Mouse (Mus musculus) kidney, postnatal 4 days (tissue): Measurements from ENCODE around the gene Ccdc167.
A peak's percentile ranks its signal among the peaks of the same experiment; 100 is the strongest.
"Not testable (repeated sequence)": the region's sequence is repeated elsewhere in the genome, so short reads cannot be mapped to it uniquely, and the experiment has no call there.

ENCODE experiments used
- DNase-seq, 2 experiments: peaks; one replicate each; pipeline ENCODE4 v3.0.0; 2021; ENCODE audit warnings: mixed read lengths in 2 of 2

Ccdc167 gene

DNA sequence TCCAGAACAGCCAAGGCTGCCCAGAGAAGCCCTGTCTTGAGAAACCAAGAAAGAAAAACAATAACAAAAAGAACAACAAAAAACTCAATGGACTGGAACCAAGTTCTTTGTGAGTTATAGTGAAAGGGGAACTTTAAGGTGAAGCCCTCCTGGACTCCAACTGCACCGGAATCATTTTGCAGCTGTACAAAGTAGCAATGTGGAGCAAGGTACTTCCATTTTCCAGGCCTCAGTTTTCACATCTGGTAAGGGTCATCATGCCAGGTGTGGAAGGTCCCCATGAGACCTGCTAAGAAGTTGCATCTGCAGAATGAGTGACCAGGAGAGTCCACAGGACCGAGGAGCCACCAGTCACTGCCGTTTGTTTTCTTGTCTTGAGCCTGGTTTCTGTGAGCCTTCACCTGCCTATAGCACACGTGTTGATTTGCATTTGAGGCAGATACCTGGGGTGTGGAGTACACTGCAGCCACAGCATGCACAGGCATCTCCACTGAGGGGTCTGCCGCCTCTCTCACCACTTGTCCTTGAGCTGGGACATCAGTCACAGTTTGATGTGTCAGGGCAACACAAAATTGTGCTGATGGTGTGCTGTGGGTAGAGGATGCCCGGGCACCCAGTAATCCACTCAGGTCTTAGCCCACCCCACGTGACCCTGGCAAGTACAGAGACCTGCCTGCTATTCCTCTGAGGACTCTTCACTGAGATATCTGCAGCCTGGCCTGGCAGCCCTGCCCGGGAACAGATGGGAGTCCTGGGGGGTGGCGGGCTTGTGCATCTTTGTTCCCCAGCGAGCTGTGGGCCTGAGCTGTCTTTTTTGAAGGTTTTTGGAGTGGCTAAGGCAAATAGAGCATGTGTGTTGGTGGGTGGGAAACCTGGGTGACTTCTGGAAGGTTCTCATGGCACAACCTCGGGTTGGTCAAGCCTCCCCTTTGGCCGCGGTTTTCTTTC lies 3.1 kb upstream of the Ccdc167 start:
- DNase-seq: no peak

DNA sequence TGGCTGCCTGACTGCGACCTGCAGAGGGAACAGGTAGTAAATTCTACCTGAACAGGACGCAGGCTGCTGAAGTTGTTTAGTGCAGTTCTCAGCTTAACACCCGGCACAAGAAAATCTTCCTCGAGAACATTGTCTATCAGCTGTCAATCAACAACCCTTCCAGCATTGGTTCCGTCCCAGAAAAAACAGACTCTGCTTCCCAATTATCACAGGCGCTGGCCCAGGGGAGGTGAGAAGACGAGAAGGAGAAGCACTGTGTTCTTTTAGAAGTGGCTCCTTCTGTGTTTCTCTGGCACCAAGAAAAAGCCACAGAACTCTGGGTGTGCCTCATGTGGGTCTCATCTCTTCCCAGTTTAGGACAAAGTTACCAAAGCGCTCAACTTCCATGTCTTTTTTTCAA lies 1.8 kb upstream of the Ccdc167 start:
- DNase-seq: no peak

DNA sequence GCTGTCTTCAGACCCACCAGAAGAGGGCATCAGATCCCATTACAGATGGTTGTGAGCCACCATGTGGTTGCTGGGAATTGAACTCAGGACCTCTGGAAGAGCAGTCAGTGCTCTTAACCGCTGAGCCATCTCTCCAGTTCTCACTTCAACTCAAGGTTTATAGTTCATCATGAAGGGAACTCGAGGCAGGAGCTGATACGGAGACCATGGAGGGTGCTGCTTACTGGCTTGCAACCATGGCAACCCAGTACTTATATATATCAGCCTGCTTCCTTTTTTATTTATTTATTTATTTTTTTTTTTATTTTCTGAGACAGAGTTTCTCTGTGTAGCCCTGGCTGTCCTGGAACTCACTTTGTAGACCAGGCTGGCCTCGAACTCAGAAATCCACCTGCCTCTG lies 3.1 kb downstream of the Ccdc167 start:
- DNase-seq: not testable (repeated sequence)

DNA sequence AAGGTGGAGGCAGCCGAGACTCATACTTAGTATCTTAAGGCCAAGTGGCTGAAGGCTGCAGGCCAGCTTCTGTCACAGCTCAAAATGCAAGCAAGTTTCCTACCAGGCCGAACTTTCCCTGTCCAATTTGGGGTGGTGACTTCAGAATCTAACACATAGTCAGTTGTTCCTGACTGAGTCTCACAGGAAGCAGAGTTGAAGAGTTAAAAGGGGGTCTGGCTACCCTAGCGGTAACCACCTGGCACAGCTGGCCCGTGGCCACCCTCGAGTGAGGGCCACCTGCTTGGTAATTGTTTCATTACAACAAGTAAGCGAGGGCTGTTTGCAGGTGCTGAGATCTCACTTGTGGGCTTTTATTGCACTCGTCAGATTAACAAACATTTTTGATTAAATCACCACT lies 4.3 kb downstream of the Ccdc167 start:
- peak in 1 of 2 experiments; percentile 39 for DNase-seq

DNA sequence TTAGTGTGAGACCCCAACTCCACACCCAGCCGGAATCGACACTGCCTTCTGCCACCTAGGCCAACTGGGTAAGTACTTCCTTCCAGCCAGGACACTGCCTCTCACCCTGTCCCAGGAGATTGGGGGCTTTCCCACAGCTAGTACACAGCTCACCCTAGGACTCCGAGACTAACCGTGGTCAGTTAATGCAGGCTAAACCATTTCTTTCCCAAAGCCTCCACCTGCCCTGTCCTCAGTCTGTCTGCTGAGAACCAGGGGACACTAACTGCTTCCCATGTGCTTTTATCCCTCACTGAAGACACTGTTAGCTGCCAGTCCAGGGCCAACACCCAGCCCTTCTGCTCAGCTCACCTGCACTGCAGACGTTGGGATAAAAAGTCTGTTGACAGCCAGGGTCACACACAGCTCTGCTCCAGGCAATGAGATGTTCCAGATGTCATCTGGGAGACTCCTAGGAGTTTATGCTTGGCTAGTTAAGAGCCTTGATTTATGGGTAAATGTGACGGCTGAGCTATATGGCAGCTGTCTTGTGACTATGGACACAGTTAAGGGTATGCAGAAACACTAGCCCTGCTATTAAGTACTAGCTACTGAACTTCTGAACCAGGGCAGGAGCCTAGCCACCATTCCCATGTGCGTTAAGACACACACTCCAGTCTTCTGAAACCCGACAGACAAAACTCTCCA lies 5.0 kb downstream of the Ccdc167 start:
- no peak for DNase-seq

DNA sequence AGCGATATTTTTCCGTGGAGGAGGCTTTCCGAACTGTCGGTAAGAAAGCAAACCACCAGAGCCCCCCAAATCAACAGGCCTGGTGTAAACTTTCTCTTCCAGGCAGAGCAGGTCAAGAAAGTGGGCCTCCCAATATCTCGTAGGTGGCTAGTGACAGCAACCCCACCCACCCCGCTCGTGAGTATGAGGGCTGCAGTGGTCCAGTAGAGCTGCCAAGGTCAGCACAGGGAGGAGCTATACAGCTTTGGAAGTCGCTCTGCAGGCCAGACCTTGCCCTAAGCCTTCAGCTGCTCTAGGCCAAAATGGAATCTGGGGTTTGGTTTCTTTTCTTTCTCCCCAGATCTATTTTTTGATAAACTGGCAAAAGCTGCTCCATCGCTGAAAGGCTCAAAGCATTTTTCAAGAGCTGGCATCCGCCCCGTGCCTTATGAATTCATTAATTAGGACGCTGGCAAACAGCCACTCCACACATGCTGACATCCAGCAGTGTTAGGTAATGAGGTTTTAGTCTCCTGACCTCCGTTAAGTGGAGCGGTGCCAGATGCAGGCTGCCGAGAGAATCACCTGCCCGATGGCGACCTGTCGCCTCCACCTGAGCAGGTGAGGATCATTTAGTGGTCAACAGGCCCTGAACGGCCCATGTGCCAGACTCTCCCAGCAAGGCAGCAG lies 5.6 kb downstream of the Ccdc167 start:
- peak; percentile 61 to 72 for DNase-seq

DNA sequence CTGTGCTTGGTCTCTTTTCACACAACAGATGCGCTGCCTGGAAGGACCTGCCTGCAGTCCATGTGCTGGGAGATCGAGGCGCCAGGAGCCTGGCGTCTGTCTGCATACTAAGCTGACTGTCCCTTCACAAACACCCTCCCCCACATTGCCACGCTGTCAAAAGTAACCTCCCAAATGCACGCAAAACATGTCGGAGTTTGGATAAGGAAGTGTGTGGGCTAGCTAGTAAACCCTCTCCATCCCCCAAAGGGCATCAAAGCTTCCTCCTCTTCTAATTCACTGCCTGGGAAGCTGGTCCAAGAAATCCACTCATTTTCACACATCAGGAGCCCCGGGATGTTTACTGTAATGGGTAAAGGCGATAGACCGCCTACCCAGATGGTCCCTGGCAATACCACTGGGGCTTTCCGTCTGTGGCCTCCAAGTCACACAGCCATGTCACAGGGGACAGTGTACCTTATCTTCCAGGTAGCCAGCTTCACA lies 6.2 kb downstream of the Ccdc167 start:
- peak in 1 of 2 experiments; percentile 31 for DNase-seq

DNA sequence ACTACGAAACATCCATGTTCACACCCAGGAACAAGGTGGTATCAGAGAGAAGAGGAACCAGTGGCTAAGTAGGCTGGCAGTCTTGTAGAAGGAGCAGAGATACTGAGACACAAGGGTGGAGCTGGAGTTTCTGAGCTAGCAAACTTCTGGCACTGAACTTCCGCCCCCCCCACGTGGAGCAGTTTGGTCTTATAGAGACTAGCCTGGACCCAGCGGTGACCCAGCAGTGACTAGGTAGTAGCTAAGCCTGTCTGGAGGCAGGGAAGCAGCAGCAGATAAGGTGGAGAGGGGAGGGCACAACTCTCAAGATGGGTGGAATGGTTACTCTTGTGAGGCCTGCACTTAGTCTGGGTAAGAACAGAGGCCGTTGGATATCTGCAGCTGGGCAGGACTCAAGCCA lies 8.1 kb downstream of the Ccdc167 start:
- DNase-seq: no peak

DNA sequence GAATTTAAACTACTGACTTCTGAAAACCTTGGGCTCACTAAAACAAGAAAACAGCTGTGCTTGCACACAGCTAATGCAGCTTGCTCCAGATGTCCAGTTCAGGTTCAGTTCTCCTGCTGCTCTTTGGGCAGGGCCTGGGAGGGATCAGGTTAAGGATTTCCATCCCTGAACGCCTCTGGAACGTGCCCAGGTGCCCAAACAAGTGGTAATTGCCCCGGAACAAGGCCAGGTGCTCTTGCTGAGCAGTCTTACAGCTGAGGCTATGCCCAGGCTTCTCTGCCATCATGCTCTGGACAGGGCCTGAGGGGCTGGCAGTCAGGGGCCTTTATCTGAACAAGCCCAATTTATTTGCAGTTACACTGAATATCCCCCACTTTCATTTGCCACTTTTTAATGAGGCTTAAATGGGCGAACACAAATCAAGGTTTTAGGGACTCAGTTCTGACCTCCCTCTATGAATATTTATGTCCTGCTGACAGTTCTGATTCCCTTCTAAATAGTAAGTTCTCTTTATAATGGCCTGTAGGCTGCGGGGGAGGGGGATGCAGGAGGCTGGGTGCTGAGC lies 9.8 kb downstream of the Ccdc167 start:
- DNase-seq: peak in 1 of 2 experiments; percentile 46

DNA sequence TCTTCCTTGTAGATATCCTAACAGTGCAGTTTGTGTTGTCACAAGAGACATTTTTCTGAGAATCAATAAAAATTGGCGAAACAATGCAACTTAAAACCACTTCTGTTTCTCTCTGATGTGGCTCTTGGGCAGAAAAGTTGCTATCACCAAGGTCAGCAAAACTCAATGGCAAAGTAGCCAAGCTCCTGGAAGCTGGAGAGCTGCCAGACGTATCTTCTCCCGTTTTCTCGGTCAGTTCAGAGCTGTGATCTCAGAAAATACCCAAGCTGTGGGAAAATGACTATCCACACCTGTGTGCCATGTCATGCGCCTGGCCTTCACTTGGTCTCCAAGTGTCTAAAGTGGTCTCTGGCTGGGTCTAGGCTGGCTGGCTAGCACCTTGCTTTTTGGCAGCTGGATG lies 11.0 kb downstream of the Ccdc167 start:
- DNase-seq: no peak

DNA sequence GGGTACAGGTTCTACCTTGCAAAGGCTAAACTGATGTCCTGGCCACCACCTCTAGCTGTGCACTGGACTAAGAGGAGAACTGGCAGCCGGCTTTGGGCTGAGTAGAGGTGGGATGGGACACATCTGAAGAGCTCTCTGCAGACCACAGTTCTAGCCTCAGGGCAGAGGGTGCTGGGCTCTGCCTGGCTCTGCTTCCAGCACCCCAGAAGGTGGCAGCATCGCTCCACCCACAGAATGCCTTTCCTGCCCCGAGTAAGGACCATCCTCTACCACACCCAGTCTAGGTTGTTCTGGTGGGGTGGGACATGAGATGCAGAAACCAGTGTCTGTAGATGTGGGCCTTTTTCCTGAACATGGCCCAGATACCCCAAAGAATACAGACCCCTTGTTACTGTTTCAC lies 12.1 kb downstream of the Ccdc167 start:
- peak; percentile 76 to 79 for DNase-seq

DNA sequence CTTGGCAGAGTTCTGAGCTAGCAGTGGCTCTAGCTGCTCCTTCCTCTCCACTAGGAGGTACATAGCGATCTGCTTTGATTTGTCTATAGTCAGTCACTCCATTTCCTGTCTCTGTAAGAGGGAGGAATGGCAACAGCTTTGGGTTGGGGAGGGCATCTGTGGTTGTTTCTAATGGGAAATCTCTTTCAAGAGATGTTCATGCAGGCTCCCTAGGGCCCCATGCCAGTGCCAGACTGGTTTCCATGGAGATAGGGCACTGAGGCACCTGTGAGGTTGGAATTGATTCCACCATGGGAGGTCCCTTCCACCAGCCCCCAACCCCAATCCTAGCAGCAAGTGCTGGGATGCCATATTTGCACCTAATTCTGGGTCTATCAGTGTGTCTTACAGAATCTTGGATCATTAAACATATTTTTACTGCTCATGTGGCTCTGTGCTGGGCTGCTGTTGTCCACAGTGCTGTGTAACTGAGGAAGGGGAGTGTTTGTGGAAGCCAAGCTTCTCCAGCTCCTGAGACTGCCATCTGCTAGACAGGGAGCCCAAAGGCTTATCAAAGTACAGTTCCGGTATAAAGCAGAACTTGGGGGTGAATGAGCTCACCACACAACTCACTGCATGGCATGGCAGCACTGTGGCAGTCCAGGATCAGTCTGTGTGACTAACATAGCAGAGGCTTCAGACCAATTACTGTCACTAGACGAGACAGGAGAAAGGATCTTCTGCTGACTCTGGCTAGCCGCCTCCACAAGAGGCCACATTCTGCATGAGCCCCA lies 13.7 kb downstream of the Ccdc167 start:
- no peak for DNase-seq

DNA sequence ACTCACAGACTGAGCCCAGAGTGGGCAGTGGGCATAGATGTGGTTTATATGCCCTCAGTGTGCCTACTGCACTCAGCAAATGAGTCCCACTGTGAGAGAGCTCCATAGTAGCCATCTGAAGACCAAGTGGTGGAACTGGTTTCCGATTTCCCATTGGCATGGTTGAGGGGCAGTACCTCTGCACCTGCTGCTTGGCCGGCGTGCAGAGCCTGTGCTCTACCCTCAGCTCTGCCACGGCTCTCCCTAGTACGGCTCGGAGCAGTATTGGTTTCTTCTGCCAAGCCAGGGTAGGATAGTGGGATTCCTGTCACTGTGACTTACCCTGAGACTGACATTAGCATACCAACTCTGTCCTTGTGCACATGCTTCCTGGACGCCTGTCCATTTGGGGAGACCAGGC lies 16.3 kb downstream of the Ccdc167 start:
- DNase-seq: no peak

DNA sequence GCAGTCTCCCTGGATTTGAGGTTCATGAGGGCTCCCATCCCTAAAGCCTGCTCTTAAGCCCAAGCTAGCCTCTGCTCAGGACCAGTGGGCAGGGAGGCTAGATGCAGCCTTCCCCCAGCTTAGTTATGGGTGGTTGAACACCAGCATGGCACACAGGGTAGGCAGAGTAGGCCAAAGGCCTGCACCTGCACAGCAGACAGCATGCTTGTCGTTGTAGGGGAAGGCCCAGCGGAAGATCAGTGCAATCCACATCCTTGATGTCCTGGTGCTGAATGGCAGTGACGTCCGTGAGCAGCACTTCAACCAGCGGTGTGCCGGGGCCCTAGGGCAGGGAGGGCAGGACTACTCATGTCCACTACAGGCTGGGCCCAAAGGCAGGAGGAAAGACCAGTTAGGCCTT lies 18.4 kb downstream of the Ccdc167 start:
- DNase-seq: no peak

DNA sequence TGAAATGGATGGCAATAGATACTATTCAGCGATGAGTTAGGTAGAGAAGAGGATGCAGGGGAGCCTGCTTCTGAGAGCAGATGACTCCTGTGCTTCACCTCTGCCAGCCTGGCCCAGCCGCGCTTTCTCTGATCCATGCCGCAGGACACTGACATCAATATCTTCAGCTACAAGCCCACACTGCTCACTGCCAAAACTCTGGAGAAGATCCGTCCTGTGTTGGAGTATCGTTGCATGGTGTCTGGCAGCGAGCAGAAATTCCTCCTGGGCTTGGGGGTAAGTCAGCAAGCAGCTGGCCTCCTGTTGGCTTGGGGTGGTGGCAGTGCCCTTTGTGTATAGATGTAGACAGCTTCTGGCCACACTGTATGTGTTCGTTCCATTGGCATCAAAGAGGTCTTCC lies 19.9 kb downstream of the Ccdc167 start:
- no peak for DNase-seq

DNA sequence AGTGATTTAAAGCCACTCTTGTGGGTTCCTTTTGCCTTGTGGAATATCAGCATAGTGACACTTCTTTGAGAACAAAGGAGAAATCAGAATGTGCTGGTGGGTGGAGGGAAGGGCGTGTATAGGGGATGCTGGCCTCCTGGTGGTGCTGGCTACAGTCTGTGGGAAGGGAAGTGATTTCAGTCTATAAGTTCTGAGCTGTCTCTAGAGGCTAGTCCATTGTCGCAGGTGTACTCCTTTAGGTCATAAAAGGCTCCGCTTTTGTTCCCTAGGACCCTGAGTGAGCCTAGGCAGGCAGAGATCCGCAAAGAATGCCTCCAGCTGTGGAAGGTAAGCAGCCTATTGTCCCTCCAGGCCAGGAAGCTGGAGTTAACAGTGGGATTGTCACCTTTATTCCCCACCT lies 22.3 kb downstream of the Ccdc167 start:
- no peak for DNase-seq

DNA sequence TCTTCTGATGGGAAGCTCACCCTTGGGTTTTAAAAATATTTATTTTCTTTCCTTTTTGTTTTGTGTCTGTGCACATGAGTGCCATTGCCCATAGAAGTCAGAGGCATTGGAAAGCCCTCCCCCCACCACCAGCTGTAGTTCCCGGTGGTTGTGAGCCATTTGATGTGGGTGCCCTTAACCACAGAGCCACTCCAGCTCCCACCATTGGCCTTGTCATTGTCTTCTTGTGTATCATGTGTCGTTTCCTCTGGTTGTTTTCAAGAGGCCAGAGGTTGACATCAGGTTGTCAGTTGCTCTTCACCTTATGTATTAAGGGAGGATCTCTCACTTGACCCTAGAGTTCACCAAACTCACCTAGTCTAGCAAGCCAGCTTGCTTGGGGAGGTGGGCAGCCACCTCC lies 23.3 kb downstream of the Ccdc167 start:
- no peak for DNase-seq

DNA sequence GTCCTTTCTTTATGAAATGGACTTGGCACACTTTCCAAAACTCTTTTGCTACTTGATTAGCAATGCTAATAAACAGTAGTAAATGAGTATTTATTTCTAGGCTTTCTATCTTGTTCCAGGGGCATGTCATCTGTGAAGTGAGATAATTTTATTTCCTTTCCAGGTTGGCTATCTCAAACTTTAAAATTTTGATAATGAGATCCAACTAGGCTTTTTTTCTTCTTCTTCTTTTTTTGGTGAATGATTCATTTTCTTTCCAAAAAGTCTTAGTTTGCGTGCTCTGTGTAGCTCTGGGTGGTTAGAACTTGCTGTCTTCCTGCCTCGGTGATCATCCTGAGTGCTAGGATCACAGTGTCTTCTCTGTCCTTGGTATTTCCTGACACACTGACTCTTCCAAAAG lies 24.0 kb downstream of the Ccdc167 start:
- DNase-seq: no peak

DNA sequence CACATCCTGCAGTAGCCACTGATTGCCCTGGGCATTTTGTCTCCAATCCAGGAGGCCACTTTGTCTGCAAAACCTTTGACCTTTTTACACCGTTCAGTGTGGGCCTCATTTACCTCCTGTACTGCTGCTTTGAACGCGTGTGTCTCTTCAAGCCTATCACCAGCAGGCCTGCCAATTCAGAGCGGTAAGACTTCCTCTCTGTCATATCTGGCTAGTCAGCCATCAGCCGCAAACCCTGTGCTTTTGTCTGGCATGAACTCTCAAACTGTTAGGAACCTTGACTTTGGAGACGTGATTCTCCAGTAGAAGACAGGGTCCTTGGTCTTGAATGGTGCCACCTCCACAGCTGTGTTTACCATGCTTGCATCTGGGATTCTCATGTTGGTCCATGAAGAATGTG lies 26.6 kb downstream of the Ccdc167 start:
- no peak for DNase-seq

DNA sequence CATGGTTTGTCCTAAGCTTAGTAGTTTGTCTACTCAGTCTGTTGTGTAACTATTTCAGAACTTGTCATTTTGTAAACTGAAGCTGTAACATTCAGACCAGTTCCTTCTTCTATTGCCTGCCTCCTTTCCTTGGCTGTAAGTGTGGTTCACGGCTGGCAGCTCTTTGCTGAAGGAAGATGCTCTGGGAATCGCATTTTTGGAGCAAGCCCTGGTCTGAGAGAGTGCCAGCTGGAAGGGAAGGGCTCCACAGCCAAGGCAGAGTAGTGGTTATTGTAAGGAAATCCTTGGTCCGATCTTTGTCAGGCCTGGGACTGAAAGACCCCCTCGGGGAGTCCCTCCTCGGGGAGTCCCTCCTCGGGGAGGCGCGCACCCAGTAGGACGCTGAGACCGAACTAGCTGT lies 28.2 kb downstream of the Ccdc167 start:
- DNase-seq: no peak

DNA sequence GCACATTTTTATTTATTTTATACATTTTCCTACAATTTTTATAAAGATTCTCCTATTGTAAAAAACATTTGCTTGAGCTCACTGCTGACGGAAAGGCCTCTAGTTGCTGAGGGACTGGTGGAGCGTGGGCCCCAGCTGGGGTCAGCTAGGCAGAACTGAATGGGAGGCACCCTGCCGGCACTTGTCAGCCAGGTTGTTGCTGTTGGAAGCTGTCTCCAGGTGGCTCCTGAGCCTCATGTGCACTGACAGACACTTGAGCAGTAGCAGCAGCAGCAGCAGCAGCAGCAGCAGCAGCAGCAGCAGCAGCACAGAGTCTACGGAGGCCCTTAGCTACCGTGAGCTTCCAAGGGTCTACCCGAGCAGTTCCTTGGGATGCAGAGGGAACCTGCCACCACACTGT lies 29.5 kb downstream of the Ccdc167 start:
- DNase-seq: no peak

DNA sequence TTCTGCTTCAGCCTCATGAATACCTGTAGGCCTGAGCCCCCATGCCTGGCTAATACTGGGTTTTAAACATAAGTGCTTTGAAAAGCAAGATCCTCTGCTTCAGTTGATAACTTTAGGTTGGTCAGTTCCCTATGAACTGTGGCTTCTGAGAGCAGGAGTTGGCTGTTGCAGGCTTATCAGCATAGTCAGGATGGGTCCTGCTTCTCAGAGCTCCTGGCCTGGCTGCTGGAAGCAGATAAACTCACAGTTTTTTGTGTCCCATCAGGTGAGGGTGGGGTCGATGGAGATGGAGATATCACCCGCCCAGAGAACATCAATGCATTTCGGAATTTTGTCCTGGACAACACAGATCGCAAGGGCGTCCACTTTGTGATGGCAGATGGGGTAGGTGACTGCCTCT lies 30.1 kb downstream of the Ccdc167 start:
- DNase-seq: no peak
